Mouse (Mus musculus): ENCODE results near the gene Rbm5.
A peak's percentile ranks its signal among the peaks of the same experiment; 100 is the strongest.

Rbm5 gene

GRCm38 (mm10) chr9:107728919-107729670 lies 41.7 kb downstream of the Rbm5 start:
- DNase-seq = no peak

GRCm38 (mm10) chr9:107727041-107727440 lies 43.8 kb downstream of the Rbm5 start:
- DNase-seq = no peak

GRCm38 (mm10) chr9:107724796-107725195 lies 46.0 kb downstream of the Rbm5 start:
- no peak for DNase-seq

- no peak for DNase-seq
These were observed 46.8 kb downstream of the Rbm5 start for GRCm38 (mm10) chr9:107723794-107724531.

- no peak for DNase-seq
These were observed 47.5 kb downstream of the Rbm5 start for GRCm38 (mm10) chr9:107723292-107723691.

- DNase-seq = no peak
These were observed 51.8 kb downstream of the Rbm5 start for GRCm38 (mm10) chr9:107718781-107719540.

GRCm38 (mm10) chr9:107716951-107717350 lies 53.8 kb downstream of the Rbm5 start:
- DNase-seq = no peak

GRCm38 (mm10) chr9:107715632-107716031 lies 55.2 kb downstream of the Rbm5 start:
- DNase-seq = no peak

GRCm38 (mm10) chr9:107714221-107714952 lies 56.4 kb downstream of the Rbm5 start:
- peak; percentile 64 for DNase-seq

GRCm38 (mm10) chr9:107709697-107710483 lies 60.9 kb downstream of the Rbm5 start, which contains the start of gene Sema3f:
Gene Sema3f (minus strand): TSS chr9:107710475.
- peak; percentile 80 for DNase-seq

GRCm38 (mm10) chr9:107709096-107709696 lies 61.6 kb downstream of the Rbm5 start:
- no peak for DNase-seq

- DNase-seq = no peak
These were observed 62.2 kb downstream of the Rbm5 start for GRCm38 (mm10) chr9:107708439-107709095.

- no peak for DNase-seq
These were observed 62.9 kb downstream of the Rbm5 start for GRCm38 (mm10) chr9:107707701-107708438.

- DNase-seq = no peak
These were observed 64.0 kb downstream of the Rbm5 start for GRCm38 (mm10) chr9:107706781-107707211.

- no peak for DNase-seq
These were observed 67.3 kb downstream of the Rbm5 start for GRCm38 (mm10) chr9:107703337-107704122.

GRCm38 (mm10) chr9:107702606-107703185 lies 68.1 kb downstream of the Rbm5 start:
- no peak for DNase-seq

GRCm38 (mm10) chr9:107701594-107701993 lies 69.2 kb downstream of the Rbm5 start:
- DNase-seq = peak; percentile 84

- DNase-seq = no peak
These were observed 70.7 kb downstream of the Rbm5 start for GRCm38 (mm10) chr9:107700114-107700571.

Data from cerebellum, adult 11 months (tissue).